Mouse (Mus musculus): ENCODE measurements at regions not wholly inside any gene's neighbourhood (a gene's known extent, or its start where the extent isn't known, plus 50 kb on each side); places are given as distances from the start of the nearest gene placed in this dataset.

GRCm38 (mm10) chr2:51342421-51342820, 193.5 kb upstream of the Rnd3 start:
- no peak for DNase-seq (ENCODE audit: low spot score in 2 of 2)

DNA sequence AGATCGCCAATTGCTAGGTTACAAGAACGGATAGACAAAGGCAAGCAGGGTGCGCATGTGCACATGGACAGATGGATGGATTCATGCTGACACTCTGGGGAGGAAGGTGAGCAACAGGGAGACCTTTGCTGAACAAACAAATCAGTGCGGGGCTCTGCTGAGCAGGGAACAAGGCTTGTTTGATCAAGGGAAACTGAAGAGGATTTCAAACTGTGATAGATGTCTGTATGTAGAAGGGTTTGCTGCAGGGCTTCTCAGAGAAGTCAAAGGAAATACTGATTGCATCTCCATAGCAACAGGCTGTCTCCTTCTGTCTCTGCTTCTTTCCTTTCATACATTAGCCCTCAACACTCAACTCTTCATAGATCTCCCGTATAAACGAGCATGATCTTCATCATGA, 185.5 kb upstream of the Rnd3 start:
- peak in 1 of 2 experiments; percentile 3 for DNase-seq (ENCODE audit: low spot score in 2 of 2)

DNA sequence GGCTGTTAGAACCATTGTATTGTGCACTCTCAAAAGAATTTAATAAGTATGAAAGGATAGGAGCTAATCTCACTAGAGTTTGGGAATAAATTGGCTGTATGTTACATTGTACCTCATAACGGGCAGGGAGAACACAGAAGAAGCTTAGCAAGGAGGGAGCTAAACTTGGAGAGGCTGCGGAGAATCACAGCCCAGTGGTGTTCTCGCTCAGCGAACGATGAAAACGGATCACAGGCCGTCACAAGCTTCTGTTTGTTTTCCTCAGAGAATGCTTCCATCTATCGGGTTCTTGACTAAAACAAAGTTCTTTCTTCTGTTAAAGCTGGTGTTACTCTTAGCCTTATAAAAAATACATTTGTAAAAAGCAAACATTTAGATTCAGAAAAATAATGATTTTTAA, 178.2 kb upstream of the Rnd3 start:
- no peak for DNase-seq (ENCODE audit: low spot score in 2 of 2)

GRCm38 (mm10) chr2:51321676-51322075, 172.8 kb upstream of the Rnd3 start:
- no peak for DNase-seq (ENCODE audit: low spot score in 2 of 2)

- DNase-seq (ENCODE audit: low spot score in 2 of 2) = no peak
These were observed 167.5 kb upstream of the Rnd3 start for GRCm38 (mm10) chr2:51316452-51316851.

DNA sequence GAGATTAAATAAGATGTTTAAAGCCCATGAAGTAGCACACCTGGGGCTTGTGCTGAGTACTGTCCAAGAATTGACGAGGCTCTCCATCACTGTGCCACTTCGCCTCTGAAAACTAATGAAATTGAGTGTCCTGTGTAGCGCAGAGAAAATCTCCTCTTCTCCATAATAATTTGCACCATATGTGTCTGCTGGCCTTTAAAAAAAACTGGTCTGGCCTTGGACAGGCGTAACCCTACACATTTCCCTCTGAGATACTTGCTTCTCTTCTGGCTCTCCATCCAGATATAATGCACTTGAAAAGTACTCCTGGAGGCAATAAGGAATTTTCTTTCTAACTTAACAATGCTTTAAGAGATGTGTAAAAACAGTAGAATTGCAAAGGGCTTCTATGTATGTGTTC, 164.5 kb upstream of the Rnd3 start:
- no peak for DNase-seq (ENCODE audit: low spot score in 2 of 2)

DNA sequence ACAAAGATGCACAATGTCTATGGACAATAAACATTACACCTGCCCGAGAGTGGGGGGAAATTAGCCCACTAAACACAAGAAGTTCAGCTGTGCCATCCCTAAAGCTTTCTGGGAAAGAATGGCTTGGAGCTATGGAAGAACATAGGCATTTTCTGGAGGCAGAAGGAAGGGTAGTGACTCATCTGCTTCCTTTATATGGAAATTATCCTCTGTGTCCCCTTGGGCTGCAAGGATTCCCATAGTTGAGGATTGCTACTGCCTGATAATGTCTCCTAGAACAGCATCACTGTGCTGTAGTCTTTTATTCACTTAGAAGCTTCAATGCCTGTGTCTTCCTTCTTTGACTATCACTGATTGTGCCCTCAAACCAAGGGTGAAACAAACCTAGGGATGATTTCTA, 157.3 kb upstream of the Rnd3 start:
- no peak for DNase-seq (ENCODE audit: low spot score in 2 of 2)

DNA sequence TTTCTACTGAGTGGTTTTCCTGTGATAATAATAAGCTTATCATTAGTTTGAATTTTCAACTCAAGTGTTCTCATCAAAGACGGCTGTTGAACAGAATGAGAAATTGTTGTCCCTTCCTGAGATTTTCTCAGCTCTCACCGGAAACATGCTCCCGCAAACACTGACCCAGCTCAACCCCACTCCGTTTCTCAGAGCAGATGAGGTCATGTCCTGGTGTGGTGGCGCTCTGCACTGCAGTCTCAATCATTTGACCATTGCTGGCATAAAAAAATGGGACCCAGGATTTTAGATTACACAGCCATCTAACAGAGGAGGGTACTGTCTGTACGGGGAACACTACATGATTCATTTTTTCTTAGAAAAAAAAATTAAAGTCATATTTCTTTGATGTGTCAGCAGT, 156.5 kb upstream of the Rnd3 start:
- no peak for DNase-seq (ENCODE audit: low spot score in 2 of 2)

GRCm38 (mm10) chr2:51304694-51305093, 155.8 kb upstream of the Rnd3 start:
- DNase-seq (ENCODE audit: low spot score in 2 of 2) = no peak

DNA sequence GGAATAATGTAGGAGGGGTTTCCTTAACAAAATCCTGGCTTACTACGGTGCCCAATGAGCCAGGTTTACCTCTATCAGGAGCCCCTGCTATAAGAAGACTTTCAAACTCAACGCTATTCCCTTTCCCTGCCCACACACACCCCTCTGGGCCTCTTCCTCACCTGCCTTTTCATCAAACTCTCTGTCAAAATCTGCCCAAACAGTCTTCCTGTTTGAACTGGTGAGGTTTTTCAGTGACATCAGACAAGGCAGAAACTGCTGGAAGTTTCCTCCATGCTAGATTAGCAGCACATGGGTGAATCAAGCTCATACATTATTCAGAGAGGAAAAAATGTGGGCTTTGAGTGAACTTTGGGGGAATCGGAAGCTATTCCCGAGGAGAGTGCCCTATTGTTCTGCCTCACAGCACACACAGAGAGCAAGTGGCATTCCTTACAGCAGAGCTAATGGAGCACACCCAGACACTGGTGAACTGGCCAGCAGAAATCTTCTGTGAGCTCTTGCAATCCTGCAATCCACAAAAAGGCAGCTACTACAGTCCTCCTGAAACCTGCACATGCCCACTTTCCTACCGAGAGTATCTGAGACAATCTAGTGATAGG, 141.8 kb upstream of the Rnd3 start:
- DNase-seq (ENCODE audit: low spot score in 2 of 2) = no peak

DNA sequence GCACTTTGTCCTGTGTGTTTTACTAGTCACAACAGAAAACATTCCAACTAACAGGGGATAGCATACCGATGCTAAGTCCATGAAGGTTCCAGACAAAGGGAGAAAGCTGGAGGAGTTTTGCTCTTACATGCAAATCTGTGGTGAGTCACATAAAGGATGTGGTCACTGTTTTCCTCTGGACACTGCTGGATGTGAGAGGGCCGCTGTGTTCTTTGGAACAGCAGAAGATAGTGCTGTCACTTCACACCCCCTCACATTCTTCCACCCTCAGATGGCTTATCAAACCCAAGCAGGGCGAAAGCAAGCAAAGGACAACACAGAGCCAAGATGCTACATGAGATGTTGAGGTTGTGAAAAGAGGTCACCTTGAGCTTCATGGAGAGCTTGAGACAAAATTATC, 139.8 kb upstream of the Rnd3 start:
- DNase-seq (ENCODE audit: low spot score in 2 of 2) = no peak

DNA sequence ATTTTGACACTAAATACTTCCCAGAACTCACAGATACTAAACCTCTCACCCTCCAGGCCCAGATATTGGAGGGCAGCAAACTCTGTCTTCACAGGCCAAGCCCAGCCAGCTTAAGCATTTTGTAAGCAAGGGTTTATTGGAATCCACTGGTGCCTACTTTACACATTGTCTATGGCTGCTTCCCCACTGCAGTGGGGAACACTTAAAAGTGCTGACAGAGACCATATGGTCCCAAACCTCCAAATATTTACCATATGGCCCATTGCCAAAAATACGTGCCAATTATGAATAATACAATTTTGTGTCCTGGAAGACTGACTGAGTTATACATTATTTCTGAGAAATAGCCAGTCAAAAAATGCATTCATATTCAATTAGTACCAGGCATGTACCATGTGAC, 136.7 kb upstream of the Rnd3 start:
- DNase-seq (ENCODE audit: low spot score in 2 of 2) = no peak

DNA sequence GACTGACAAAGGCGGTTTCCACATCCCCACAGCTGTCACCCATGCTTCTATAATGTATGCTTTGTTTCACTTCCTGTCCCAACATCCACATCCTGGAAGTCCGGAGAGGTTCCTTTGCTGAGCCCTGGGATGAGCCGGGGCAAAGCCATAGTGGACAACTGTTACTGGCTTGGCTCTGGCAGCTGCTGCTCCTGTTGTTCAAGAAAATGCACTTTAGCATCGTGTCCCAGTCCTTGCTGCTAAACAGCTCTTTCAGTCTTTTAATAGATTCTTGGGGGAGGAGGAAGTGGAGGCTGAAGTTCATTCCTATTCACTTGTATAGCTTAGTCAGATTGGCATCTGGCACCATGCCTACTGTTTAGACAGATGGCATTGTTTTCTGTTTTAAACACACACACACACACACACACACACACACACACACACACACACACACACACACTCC, 135.9 kb upstream of the Rnd3 start:
- DNase-seq (ENCODE audit: low spot score in 2 of 2) = no peak

DNA sequence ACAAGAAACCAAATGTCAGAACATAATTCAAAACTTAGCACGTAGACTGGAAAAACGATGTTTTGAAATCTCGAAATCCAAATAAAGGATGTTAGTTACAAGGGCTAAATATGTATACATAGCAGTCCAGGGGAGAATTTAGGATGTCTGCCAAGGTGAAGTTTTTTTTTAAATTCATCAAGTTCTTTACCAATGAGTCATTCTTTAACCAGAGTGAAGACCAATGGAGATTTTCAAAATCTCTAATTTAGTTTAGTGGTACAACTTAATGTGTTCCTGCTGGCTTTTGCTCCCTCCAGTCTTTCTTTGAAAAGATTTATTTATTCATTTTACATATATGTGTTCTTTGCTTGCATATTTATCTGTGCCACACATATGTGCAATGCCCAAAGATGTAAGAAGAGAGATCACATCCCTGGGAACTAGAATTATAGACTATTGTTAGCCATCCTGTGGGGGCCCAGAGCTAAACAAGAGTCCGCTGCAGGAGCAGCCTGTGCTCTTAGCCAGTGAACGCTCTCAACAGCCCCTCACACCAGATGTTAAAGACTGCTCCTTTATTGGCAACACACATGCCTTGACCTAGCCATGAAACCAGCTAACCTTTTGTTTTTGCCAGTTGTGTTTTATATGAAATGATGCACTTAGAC, 130.6 kb upstream of the Rnd3 start:
- DNase-seq (ENCODE audit: low spot score in 2 of 2) = no peak

DNA sequence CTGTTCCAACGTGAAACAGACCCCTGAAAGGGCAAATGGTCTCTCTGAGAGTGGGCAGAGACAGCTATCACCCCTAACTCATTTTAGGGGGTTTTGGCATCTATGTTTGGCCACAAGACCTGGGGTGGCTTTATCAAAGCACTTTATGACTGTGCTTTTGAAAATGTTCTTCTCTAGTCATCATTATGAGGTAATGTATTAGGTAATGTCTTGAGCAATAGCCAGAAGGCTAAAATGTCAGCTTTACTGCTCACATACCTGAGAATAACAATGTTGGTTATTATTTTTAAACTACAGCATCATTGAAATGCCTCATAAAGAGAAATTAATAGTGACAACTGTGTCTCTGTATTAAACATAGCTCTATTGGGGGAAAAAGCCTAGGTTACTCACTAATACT, 129.9 kb upstream of the Rnd3 start:
- no peak for DNase-seq (ENCODE audit: low spot score in 2 of 2)

DNA sequence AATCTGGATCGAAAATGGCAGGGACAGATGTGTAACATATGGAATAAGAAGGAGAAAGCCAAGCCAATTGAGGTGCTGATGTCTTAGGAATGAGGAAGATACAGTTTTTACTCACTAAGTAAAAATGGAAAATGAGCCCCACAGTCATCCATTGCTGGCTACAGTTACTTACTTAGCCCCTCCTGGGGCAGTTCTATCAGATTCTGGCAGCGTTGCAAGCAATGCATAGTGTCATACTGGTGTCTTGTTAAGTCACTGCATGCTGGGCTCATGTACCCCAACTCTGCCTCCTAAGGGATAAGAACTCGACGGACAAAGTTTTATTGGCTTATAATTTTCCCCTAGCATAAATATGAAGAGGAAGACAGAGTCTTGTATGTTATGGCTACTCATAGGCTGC, 129.4 kb upstream of the Rnd3 start:
- no peak for DNase-seq (ENCODE audit: low spot score in 2 of 2)

- no peak for DNase-seq (ENCODE audit: low spot score in 2 of 2)
These were observed 127.7 kb upstream of the Rnd3 start for GRCm38 (mm10) chr2:51276591-51276990.

DNA sequence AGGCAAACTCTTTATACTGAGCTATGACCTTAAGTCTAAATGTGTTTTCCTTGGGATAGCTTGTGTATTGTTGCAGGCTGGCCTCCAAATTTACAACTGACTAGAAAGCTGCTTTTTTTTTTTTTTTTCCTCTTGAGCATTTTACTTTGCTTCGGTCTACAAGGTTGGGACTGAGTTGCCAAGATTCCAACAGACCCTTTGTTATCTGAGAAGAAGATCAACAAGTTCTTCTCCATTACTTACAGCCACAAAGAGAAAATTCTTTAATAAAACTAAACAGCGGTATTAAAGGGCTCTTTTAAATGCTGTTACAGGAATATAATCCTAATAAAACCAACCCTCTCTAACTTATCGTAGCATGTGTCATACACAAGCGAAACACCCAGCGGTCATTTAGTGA, 124.4 kb upstream of the Rnd3 start:
- DNase-seq (ENCODE audit: low spot score in 2 of 2) = no peak

DNA sequence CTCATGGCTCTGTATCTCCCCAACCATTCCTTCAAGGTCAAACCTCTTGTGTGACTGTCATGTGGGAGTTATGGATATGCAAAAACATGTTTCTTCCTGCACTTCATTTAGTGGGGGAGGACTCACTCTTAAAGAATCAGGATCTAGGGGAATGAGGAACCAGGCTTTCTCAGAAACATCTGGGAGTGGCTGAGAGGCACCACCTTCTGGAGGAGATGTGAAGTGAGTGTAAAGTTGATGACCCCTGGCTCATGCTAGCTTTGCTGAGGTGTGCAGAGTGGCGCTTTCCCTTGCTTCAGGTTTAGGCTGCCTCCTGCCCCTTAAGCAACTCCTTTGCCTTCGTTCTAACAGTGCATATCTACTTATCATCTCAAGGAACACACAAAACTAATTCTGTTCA, 119.6 kb upstream of the Rnd3 start:
- DNase-seq (ENCODE audit: low spot score in 2 of 2) = no peak

GRCm38 (mm10) chr2:51267662-51268061, 118.8 kb upstream of the Rnd3 start:
- DNase-seq (ENCODE audit: low spot score in 2 of 2) = no peak

DNA sequence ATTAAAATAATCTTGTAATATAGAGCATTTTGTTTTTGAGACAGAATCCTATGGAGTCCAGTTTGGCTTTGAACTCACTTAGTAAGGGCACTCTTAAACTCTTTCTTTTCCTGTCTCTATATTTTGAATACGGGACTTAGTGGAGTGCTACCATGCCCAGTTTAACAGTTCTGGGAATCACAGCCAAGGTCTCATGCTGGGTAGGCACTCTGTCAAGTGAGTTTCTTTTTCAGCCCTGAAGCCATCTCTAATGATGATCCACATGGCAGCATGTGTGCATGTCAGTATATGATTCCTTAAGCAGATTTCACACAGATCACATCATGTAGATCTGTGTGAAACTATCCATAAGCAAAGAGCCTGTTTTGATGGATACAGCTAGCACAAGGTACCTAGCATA, 113.6 kb upstream of the Rnd3 start:
- no peak for DNase-seq (ENCODE audit: low spot score in 2 of 2)

- no peak for DNase-seq (ENCODE audit: low spot score in 2 of 2)
These were observed 101.9 kb upstream of the Rnd3 start for GRCm38 (mm10) chr2:51250798-51251197.

DNA sequence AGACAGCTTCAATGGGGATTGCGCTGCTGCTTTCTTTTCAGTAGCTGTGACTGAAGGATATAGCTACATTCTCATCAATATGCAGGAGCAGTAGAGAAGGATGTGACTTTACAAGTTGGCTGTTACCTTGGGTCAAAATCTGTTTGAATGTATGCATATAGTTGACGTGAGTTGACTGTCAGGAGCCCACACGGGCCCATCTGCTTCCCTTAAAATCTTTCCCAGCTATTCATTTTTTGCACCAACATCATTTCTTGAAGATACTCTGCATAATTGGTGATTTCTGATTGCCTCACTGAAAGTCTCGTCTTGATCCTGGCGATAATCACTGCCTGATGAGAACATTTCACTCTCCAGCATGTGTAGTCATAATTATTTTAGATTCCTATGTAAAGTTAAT, 92.7 kb upstream of the Rnd3 start:
- peak; percentile 4 to 17 for DNase-seq (ENCODE audit: low spot score in 2 of 2)

GRCm38 (mm10) chr2:51240000-51240399, 91.1 kb upstream of the Rnd3 start:
- no peak for DNase-seq (ENCODE audit: low spot score in 2 of 2)
